Mouse (Mus musculus) skeletal muscle tissue, adult 2 months (tissue): ENCODE results near the gene Tatdn2.
A peak's percentile ranks its signal among the peaks of the same experiment; 100 is the strongest.

Source experiments
- DNase-seq: peaks from one replicate; pipeline ENCODE4 v3.0.0-alpha.2; 2012; ENCODE audit warnings: low read depth, low spot score

The Tatdn2 gene

DNA sequence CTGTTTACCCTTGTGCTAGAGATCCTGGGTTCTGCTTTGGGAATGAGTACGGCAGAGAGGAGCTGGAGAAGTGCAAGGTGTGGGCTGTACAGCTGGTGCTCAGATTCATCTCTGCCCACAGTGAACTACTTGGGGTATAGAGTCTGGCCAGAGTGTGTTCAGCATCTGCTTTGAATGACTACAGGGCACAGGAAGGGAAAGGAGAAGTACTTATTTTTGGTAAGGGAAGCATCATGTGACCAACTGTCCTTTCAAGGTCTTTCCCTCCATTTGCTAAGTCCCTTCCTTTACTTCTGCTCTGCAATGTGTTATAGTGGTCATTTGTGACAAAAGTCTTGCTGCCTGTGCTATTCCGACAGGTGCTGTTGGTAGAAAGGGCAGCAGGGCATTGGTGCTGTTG is 17.4 kb downstream of the Tatdn2 start:
- no peak for DNase-seq

DNA sequence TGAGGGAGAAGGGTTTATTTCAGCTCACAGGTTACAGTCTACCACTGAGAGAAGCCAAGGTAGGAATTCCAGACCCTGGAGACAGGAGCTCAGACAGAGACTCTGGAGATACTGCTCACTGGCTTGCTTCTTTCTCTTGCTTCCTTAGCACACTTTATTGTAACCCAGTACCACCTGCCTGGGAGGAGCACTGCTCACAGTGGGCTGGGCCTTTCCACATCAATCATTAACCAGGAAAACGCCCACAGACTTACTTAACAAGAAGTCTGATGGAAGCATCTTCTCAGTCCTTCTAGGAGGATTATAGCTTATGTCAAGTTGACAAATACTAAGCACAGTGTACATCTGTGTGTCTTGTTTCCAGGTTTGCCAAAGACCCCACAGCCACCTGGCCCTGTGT is 17.9 kb downstream of the Tatdn2 start:
- no peak for DNase-seq

DNA sequence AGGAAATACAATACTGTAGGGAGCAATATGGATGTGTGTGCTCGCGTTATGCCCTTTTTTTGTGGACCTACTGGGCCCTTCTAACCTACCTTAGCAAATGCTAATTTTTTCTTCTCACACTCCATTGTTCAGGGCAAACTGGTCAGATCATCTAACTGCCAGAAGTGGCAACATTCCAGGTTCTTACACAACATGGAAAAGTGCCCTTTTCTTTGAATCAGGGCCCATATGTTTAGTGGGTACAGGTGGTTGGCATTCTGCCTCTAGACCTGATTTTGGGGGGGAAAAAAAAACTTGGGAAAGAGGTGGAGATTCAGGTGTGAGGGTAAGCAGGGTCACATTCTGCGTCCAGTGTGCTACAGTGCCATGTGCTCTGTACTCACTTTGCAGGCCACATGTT is 20.7 kb downstream of the Tatdn2 start:
- no peak for DNase-seq

DNA sequence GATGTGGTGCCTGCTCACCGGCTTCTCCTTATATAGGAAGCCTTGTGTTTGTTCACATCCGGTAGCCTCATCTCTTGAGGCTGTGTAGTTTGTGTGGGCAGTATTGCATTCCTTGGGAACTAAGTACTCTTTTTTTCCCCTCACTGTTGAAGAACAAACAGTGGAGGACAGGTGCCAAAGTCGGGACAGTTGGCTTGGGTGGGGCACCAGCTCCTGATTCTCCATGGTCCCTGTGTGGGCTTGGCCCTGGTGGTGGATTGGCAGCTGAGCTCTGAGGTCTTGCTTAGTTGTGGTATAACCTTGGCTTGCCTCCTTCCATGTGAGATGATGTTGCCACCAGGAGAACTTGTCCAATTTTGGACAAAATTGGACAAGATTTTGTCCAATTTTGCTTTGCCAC is 23.0 kb downstream of the Tatdn2 start, which contains the start of gene Ghrl:
Gene Ghrl (minus strand): TSS at position 3 of the 400 bp plus-strand sequence.
- DNase-seq = no peak

DNA sequence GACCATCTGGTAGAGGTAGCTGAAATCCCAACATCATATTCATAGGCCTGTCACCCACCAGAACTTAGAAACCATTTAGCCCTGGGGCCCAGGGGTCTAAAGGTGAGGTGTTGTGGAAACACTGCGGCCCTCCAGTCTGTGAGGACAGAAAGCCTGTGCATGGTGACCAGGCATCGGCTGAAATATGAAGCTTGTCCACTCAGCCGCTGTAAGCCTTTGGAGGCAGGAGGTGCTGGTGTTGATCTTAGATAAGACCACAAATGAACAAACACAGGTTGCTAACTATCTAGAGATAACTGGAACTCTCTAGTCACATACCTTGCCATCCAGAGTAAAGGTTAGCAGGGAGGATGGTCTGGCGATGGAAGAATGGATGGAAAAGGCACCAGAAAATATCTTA is 24.2 kb downstream of the Tatdn2 start:
- DNase-seq = no peak

DNA sequence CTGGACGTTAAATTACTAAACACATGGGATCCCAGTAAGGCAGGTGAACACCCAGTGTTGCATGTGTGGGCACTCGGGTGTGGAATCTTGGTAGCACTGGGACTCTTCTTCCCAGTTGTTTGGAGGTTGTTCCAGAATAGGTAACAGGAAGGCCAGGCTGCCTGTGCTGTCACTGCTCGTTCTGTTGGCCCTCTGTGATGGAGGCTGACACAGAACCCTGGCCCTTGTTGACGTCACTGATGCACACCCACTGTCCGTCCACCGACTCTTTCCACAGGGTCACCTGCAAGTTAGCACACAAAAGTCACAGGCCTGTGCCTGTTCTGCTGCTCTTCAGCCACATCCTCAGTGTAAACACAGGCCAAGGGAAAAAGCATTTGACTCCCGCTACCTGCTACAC is 31.3 kb downstream of the Tatdn2 start:
- DNase-seq = no peak

DNA sequence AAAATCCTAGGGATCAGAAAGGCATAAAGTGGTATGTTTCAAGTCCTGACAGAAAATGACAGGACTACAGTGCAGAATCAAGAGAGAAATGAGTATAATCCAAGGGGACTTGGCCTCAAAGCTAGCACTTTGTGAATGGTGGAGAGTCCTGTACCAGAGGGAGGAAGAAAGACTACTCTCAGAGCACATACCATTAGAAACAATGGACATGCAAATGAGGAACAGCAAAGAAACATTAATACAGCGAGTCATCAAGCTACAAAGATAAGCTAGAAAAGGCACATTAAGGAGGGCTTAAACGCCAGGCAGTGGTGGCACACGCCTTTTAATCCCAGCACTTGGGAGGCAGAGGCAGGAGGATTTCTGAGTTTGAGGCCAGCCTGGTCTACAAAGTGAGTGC is 34.4 kb downstream of the Tatdn2 start:
- no peak for DNase-seq

DNA sequence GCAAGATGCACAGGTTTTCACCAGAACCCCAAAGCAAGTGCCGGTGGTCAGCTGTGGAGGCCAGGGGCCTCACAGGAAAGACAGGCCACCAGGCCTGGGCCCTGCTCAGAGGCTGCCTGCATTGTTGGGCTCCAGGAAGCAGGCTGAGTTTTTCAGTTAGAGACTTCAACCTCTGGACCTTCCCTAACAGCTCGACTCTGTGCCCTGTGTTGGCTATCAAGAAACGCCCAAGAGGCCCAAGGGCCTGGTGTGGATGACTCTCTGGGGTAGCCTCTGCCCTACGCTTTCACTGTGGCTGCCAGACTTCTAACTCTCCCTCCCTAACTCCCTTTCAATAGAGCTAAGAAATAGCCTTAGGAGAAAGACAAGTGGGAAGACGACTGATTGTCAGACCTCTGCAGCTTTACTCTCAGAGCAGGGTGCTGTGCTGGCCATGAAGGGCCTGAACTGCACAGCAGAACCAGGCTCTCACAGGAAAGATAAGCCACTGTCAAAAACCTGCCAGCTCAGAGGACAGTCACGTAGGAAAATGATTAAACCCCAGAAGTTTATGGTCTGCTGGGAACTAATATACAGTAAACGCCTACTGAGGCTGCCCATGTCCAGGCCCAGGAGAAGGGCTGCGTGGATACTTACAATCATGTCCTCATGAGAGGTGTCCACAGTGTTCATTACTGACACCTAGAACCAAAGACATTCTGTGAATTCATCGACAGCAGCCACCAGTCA is 40.6 kb downstream of the Tatdn2 start:
- DNase-seq = no peak

DNA sequence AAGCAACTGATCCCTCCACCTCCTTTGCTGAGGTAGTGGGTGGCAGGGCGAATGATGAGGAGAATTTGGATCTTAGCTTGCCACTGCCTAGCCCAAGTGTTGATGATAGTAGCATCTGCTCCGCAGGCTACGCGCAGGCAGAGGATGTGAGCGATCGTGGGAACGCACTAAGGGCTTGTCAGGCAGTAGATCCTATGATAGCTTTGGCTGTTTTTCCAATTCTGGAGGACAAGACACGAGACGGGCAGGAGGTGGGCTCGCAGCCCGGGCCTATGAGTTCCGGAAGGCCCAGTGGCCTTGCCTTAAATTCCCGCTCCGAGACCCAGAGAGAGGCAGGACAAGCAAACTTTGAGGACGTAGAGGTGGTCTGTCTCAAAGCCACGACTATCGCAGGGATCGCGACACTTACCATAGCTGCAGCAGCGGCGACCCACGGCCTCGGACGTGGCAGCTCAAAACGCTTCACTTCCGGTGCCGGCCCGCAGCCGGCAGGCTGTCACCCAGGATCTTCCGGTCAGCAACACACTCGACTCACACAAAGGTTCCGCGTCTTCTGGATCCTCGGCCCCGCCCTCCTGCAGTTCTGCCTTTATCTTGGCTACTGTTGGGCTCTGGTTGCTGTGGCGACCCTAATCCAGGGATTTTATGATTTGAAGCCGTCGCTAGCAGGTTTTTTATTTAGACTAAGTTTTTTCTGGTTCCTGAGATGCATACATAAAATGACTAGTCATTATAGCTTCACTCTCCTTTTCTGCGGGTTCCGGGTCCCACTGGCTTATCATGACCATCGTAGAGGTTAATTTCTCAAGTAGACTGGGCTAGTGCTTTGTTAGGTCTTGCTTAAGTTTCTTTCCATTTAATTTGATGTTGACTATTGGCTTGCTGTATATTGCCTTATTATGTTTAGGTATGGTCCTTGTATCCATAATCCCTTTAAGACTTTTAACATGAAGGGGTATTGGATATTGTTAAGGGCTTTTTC is 43.7 kb downstream of the Tatdn2 start, which contains the start of gene Sec13:
Gene Sec13 (minus strand): TSS at position 508 of the 982 bp plus-strand sequence.
- DNase-seq = peak; percentile 69

DNA sequence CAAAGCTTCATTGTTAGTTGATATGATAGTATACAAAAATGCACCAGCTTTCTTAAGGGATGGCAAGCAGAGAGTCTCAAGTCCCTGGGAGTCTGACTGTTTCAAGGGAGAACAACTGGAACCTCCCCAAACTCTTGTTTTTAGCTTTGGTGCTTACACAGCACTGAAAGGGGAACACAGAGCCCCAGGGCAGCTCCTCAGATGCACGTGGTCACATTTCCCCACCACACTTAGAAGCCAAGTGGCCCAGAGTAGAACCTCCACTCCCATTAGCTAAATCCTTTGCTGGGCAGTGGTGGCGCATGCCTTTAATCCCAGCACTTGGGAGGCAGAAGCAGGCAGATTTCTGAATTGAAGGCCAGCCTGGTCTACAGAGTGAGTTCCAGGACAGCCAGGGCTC is 44.6 kb downstream of the Tatdn2 start:
- DNase-seq = peak; percentile 13

DNA sequence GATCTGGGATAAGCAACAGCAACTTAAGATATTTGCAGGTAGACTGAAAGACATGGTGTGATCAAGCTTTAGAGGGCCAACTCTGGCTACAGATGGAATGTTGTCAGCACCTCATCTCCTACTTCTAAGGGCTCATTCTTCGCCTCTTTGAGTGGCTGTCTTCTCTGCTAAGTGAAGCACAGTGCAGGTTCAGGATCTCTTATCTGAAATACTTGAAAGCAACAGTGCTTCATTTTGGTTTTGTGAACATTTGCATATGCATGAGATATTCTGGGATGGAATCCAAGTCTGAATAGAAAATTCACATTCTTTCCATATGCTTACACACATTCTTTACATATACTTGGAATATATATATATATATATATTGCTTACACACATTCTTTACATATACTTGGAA is 45.5 kb downstream of the Tatdn2 start:
- DNase-seq = no peak

DNA sequence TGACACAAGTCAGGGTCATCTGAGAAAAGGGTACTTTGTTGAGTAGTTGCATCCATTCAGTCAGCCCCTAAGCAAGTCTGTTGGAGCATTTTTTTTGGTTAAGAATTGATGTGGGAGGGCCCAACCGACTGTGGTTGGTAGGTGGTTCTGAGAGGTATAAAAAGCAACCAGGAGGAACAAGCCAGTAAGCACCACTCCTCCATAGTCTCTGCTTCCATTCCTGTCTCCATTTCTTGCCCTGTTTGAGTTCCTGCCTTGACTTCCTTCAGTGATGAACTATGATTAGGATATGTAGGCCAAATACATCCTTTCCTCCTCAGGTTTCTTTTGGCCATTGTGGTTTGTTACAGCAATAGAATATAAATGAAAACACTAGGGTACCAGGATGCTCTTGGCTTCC is 46.3 kb downstream of the Tatdn2 start:
- DNase-seq = no peak

DNA sequence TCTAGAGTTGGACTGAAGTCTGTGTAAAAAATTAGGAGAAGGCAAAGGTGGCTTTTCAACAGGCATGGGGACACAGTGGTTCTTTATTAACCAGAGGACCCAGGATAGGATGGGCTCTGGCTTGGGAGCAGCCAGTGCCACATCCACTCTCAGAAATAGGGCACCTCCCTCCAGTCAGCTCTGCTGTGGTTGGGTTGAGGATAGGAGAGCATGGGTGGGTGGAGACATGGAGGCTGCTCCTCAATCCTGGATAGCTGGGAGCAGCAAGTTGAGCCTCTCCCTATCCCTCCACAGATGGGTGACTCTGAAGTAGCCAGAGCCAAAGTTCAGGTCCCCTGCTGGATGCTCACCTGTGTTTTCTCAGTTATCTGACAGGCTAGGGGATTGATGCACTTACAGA is 48.3 kb downstream of the Tatdn2 start:
- DNase-seq = no peak

DNA sequence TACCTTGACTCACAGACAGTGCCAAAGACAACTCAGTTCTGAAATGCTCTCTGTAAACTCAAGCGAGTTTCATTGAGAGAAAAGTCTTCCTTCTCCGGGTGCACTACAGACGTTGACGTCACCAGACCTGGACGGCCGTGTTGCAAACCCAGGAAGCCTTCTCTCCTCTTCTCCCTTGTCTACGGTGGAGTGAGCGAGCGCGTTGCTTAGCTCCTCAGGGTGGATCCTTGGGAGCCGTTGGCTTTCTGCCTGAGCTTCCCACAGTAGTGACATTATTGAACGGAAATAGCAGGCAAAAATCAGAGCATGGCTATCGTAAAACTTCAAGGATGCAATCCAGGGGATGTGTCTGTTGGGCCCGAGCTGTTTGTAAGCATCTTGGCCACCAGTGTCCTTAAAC is 50.4 kb downstream of the Tatdn2 start:
- no peak for DNase-seq

DNA sequence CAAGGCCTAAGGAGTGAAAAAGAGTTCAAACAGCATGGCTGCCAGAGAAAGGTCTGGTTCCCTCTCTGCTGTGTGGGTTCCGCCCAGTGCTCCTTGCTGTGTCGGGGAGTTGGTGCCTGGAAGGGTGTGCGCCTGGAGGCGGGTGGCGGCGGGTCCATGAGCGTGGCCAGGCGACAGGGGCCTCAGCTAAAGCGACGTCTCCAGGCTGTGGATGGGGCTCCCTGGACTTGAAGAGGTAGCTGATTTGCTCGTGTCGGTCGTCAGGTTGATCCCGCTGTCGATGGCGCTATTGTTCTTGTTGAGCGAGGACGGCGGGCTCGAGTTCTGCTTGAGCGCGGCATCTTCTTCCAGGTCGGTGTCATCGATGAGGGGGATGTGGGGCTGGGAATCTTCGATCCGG is 51.5 kb downstream of the Tatdn2 start:
- no peak for DNase-seq

DNA sequence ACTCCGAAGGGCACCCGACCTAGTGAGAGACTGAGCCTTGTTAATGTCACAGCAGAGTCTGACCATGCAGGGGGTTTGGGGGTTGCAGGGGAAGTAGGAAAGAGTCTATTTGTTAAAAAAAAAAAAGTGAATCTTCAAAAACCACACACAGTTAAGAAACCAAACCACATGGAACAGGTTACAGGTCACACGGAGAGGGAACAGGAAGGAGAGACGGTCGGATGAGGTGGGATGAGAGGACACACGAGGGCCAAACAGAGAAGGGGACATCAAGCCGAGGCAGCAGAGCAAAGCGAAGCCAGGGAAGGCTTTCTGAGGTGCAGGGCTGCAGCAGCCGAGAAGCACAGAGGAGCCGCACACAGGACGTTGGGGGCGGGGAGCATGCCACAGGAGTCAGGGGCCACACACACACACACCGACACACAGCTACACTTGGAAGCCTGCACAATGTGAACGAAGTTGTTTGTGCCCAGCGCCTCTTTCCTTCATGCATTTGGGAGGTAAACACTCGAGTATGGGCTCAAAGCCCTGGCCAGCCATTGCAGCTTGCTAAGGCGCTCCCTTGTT is 52.4 kb downstream of the Tatdn2 start:
- DNase-seq = no peak
